Mouse (Mus musculus) bone marrow macrophage, adult 2 months (primary cell): ENCODE results near the gene Rasgef1b.

Source experiments
- CTCF ChIP-seq: IDR thresholded peaks from 2 replicates; pipeline ENCODE4 v1.5.1; 2012; ENCODE audit warnings: low read depth, mild to moderate bottlenecking, low read length, moderate library complexity
- POLR2A ChIP-seq: IDR thresholded peaks from 2 replicates; pipeline ENCODE4 v1.6.1; 2012; ENCODE audit warnings: mild to moderate bottlenecking, low read depth, low read length, borderline replicate concordance

GRCm38 (mm10) chr5:99519023-99519422 lies 209.8 kb downstream of the Rasgef1b start:
- TF ChIP-seq CTCF: no peak
- no peak for TF ChIP-seq POLR2A
